Mouse (Mus musculus): ENCODE measurements around the gene B3gnt9.

- no peak for TF ChIP-seq CTCF (IDR thresholded peaks at IDR 0.05)
- TF ChIP-seq POLR2A (IDR thresholded peaks at IDR 0.05; ENCODE audit: insufficient read depth, low read depth, low read length) = no peak
- no peak for TF ChIP-seq EP300 (IDR thresholded peaks at IDR 0.05; ENCODE audit: insufficient read depth, low read depth, low read length)
These were observed 11.8 kb upstream of the B3gnt9 start for GRCm38 (mm10) chr8:105266775-105267174.

Measured in heart, adult 2 months (tissue).